Mouse (Mus musculus): ENCODE measurements around the gene Kmt2d. TPM values are rescaled to one million over a fixed set of nuclear protein-coding genes. Genes with fewer than 3 reads are reported as not detected.

Kmt2d gene
- total RNA-seq, 4 experiments from 2014 or later: 61.7 to 114 (median 71.8) TPM

DNA sequence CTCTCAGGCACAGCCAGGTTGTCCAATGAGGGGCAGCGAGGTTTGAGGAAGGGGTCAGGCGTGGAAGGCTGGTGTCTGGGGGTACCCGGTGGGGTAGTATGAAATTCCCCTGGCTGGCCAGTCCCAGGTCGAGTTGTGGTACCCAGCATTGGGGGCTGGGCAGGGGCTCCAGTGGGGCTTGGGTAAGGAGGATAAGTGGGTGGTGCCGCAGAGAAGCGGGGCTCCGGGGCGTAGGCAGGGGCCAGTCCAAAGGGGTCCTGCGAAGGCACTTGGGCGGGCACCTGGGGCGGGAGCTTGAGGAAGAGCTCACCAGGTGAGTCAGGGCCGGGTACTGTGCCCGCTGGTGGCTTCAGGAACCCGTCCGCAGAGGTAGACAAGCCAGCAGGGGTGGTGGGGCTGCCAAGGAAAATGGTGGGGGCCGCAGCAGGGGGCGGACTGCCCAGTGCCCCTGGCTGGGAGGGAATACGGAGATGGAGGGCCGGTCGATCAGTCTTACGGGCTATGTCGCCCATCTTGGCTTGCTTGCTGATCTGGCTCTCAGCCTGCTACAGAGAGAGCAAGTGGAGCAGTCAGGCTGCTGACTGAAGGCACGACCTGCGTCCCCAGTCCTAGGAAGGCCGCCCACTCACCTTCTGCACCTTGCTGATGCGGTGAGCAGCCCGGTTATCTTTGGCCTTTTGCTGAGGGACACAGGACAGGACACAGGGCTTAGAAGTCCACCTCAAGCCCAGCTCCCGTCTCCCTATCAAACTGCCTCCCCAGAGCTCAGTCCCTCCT is 17.7 kb downstream of the Kmt2d start:
- no peak for DNase-seq

DNA sequence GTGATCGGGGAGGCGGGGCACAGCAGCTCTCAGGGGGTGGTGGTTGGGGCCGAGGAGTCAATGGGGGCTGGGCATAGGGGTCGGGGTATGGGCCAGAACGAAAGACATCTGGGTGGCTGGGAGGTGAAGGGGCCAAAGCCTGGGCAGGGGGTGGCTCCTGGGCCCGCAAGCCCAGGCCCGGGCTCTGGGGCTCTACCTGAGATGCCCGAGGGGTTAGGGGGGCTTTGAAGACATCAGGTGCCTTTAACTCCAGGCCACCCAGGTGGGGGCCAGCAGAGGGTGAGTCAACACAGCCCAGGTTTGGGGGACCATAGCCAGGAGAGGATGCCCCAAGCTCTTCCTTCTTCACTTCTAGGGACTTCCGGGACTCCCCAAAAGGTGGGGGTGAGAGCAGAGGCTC is 18.3 kb downstream of the Kmt2d start:
- no peak for DNase-seq

GRCm38 (mm10) chr15:98852071-98852470 is 18.9 kb downstream of the Kmt2d start:
- no peak for DNase-seq

DNA sequence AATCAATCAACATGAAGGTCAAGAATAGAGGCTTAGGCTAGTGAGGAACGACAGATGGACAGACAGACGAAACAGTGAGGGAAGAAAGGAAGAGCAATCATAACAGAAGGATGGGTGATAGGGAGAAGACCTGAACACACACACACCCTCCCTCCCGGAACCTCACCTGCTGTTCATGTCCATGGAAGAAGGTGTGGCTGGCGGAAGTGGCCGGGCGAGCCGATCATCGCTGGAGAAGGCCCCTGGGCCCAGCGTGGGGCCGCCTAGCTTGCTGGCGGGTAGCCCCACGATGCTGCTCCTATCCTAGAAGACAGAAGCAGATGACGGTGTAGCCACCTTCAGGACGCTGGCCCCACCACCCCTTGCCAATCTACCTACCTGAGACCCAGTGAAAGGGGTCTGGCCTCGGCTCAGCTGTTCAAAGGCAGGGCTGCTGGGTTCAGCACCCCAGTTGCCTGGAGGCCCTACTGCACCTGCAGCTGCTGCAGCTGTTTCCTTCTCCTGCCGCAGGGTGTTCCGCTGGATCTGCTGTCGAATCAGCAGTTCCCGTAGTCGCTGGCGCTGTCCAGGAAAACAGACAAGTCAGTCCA is 19.7 kb downstream of the Kmt2d start:
- DNase-seq: no peak

DNA sequence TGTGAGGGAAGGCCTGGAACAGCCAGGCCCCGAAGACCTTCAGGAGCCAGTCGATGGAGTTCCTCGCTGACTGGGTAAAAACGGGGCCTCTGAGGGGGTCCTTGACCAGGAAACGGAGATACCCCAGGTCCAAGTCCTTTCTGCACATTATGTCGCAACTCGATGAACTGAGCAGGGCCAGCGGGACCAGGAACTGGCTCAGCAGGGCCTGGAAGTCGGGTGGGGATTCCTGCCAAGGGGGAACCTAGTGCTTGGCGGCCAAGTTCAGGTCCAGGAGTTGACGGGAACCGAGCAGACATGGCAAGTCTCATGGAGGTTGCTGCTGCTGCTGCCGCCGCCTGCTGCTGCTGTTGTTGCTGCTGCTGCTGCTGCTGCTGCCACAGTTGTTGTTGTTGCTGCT is 20.3 kb downstream of the Kmt2d start:
- DNase-seq: no peak

- DNase-seq: no peak
Observed at GRCm38 (mm10) chr15:98849956-98850600, 20.9 kb downstream of the Kmt2d start.

- DNase-seq: no peak
Observed at GRCm38 (mm10) chr15:98849165-98849564, 21.8 kb downstream of the Kmt2d start.

- no peak for DNase-seq
Observed at GRCm38 (mm10) chr15:98846140-98846539, 24.9 kb downstream of the Kmt2d start.

GRCm38 (mm10) chr15:98845149-98845548 is 25.9 kb downstream of the Kmt2d start:
- DNase-seq: no peak

DNA sequence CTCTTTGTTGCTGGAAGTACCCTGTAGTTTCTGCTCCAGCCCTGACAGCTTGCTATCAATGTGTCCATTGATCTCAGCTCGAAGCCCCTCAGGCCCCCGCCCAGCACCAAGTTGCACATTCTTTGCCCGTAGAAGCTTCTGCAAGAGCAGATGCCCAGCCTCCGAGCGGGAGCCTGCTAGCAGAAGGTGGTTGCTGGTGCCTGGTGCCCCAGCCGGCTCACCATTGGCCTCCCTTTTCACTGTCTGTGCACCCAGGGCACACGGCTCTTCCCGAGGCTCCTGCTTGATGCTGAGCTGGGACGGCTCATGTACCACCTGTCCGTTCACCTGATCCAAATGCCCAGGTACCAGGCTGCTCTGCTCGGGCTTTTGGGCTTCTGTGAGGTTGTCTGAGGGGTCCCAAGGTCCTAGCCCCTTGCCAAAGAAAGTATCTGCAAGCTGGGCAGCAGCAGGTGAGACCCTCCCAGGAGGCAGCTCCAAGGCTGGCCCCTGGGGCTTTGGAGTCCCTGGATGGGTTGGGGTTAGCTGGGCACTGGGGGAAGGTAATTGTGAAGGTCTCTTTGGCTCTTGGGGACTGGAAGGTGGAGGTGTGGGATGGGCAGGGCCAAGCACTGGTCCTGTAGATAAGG is 27.3 kb downstream of the Kmt2d start:
- DNase-seq: no peak

DNA sequence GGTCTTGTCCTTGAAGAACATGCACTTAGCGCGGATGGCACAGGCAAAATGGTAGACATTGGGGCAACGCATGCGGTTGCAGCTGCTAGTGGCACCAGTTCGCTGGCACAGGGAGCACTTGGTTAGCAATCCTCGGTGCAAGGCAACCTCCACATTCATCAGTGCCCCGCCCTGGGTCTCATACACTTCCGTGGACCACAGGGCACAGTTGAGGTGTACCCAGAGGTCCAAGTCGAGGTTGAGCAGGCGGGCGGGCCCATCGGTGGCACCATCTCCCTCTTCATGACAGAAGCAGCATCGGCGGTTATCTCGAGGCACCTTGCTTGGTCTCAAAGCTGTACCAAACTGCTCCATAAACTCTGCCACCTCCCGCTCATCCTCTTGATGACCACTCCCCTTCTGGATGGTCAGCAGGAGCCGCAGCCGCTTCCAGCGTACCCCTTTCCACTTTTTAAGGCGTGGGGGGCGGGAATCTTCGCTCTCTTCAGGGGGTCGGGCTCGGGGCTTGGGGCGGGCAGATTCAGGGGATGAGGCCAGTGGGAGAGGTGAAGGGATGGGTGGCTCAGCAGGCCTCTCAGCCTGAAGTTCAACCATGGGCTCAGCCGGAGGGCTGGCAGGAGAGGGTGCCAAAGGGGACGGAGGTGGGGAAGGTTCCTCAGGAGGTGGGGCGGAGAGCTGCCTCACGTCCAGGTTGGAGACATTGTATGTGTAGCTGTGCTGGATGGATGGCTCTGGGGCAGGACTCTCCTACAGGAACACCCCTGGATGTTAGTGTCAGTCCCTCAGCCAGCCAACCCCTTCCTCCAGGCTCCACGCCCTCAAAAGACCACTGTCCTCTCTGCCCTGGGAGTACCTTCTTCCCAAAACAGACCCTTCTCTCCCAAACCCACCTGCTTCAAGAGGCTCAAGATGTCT is 31.1 kb downstream of the Kmt2d start:
- DNase-seq: no peak

DNA sequence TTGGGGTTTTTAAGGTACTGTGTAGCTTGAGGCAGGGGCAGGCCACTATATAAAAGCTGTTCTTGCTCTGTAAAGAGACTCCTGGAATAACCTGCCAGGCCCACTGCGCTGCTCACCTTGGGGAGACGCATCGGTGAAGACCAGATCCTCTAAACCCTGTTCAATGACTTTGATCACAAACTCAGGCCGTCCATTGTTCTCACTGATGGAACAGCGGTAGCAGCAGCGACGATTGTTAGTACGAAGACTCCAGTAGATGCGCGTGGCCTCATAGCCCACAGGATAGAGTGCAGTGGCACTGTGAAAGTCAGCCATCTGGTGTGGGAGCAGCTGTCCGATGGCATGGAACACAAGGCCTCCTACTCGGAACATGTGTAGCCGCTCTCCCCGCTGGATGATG is 31.8 kb downstream of the Kmt2d start:
- no peak for DNase-seq

DNA sequence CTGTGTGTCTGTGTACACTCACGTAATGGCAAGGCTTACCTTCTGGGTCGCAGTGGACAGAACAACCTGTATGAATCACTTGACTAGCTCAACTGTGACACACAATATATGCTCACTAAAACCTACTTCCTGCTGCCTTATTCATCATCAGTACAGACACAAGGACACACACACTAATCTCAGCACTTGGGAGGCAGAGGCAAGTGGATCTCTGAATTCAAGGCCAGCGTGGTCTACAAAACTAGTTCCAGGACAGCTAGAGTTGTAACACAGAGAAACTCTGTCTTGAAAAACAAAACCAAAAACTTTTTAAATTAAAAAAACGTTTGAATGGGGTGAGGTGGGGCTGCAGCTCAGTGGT is 33.3 kb downstream of the Kmt2d start:
- no peak for DNase-seq

DNA sequence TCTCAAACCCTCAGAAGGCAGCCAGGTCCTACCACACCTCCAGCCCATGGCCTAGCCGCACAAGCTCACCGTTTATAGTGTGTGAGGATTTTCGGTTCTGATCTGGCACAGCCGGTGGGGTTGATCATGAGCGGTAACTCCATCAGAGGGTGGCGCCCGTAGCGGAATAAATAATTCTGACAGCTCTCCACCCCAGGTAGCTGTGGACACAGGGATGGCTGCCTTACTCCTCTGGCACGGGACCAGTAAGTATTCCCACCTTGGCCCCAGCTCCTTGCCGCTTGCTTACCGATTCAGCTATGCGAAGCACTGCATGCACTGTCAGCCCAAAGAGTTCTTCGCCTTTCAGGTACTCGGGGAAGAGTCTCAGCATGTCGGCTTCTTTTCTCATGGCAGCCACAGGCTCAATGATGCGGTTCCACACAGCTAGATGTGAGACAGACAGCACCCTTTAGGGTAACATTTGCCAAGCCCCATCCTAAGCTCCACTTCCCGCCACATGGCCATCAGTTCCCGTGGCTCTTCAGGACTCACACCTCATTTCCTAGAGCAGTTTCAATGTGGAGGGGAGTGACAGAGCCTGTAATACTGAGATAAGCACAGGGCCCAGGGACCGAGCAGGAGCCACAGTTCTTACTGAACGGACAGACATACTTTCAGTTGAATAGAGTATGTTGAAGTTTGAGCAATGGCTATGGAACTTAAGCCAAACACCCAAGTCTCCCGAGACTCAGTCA is 33.8 kb downstream of the Kmt2d start:
- DNase-seq: no peak

- DNase-seq: no peak
Observed at GRCm38 (mm10) chr15:98835291-98835690, 35.7 kb downstream of the Kmt2d start.

DNA sequence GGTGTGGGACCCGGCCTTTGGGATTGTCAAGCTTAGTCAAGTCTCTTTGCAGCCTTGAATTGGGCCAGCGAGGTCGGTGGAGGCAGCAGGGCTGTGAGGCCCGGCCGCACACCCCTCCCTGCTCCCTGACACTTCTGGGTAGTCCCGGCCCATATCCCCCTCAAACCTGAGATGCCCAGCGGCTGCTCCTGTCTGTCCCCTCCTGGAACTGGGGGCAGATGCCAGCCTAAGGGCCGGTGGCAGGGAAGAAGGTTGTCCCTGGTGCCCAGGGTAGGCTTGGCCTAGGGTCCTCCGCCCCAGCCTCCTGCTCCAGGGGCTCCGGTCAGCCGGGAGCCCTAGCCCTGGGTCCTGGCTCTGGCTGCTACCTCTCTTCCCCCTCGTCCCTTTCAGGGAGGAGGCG is 36.9 kb downstream of the Kmt2d start:
- no peak for DNase-seq

DNA sequence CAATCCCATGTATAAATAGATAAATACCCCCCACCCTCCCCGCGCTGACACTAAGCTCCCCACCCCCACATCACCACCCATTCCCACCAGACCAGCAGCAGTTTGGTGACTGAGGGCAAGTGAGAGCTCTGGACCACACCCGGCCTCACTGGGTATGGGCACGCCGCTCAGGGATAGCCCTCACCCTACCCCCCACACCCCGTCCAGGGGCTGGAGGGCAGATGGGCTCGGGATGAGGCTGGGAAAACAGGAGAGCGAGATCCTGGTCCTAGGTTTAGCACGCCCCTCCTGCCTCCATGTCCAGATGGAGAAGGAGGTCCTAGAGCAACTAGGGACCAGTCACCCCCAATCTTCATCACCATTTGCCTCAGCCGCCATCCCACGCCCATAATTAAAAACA is 37.7 kb downstream of the Kmt2d start:
- no peak for DNase-seq

DNA sequence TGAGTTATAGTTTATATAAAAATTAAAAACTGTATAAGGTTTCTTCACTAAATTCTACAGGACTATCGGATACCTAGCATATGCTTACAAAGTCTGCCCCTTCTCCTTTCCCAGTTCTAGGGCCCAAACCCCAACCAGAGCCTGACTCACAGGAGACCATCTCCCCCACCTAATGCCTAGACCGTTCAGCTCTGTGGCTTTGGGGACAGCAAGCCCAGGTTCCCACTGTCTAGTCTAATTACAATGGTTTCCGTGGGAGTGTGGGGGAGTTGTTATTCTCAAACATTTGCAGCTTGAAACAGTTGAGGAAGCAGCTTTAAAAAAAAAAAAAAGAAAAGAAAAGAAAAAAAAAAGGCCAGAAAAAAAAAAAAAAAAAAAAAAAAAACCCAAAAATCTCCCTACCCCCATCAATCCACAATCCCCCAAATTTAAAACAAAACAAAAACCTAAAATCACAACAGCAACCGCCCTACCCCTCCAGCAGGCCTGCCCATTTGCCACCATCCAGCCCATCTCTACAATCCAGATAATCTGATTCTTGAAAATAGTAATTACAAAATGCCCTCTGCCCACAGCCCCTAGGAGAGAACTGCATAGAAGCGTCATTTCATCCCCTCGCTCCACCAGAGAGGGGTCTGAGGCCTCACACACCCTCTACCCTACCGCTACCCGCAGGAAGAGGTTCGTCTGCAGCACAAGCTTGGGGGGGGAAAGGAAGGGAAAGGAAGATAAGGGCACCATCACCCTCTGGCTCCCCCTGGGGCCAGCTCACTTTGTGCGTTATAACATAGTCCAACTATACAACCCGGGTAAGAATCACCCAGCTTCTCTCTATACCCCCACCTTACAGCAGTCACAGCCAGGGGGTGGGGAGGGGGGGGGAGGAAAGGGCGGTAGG is 38.6 kb downstream of the Kmt2d start:
- DNase-seq: no peak

- no peak for DNase-seq
Observed at GRCm38 (mm10) chr15:98831684-98832035, 39.3 kb downstream of the Kmt2d start.

All from adrenal gland, adult 8-10 months (tissue).